Mouse (Mus musculus) limb, embryonic 15.5 days (tissue): ENCODE measurements around the gene Ncan. TPM values are rescaled to one million over a fixed set of nuclear protein-coding genes. Genes with fewer than 3 reads are reported as not detected.

Experiments used
- ATAC-seq: fragments of 200-750 bp; cut with Nextera tagmentation; 2 replicates; pipeline ENCODE4 v1.8.0; 2017; ENCODE audit warnings: low read depth, moderate TSS enrichment; ENCODE audit not compliant: insufficient number of reproducible peaks, low FRiP score, low TSS enrichment
- H3K27ac ChIP-seq: fragments of 300-500 bp; sonication (generic); 2 replicates; pipeline ENCODE4 v1.5.1; 2015; ENCODE audit warnings: moderate library complexity, mild to moderate bottlenecking, inconsistent platforms
- H3K27me3 ChIP-seq: fragments of 300-500 bp; sonication (generic); 2 replicates; pipeline ENCODE4 v1.6.1; 2015; ENCODE audit warnings: inconsistent platforms
- H3K36me3 ChIP-seq: fragments of 300-500 bp; sonication (generic); 2 replicates; pipeline ENCODE4 v1.6.1; 2015; ENCODE audit warnings: inconsistent platforms
- H3K4me1 ChIP-seq: fragments of 300-500 bp; sonication (generic); 2 replicates; pipeline ENCODE4 v1.6.1; 2015; ENCODE audit warnings: inconsistent platforms
- H3K4me2 ChIP-seq: fragments of 300-500 bp; sonication (generic); 2 replicates; pipeline ENCODE4 v1.6.1; 2015; ENCODE audit warnings: mild to moderate bottlenecking, inconsistent platforms
- H3K4me3 ChIP-seq: fragments of 300-500 bp; sonication (generic); 2 replicates; pipeline ENCODE4 v1.5.1; 2015; ENCODE audit warnings: mild to moderate bottlenecking, inconsistent platforms
- H3K9ac ChIP-seq: fragments of 300-500 bp; sonication (generic); 2 replicates; pipeline ENCODE4 v1.6.1; 2015; ENCODE audit warnings: inconsistent platforms
- H3K9me3 ChIP-seq: fragments of 300-500 bp; sonication (generic); 2 replicates; pipeline ENCODE4 v1.6.1; 2016; ENCODE audit warnings: inconsistent platforms
- WGBS: fragments of 180-500 bp; shearing (Covaris S2); methylation state at CpG from one replicate; pipeline ENCODE4 v1.1.7; 2015; 5-methylcytosine and 5-hydroxymethylcytosine counted together
- polyA plus RNA-seq: library from polyadenylated mRNA; unstranded; fragments of >200 nt; fragmentation: Nextera tagmentation; extraction: Ambion mirVana; gene quantifications from 2 replicates; pipeline ENCODE4 v1.2.1, GENCODE M21; 2015

Gene Ncan
- polyA plus RNA-seq, 1 experiment from 2014 or later: 0.50 TPM

DNA sequence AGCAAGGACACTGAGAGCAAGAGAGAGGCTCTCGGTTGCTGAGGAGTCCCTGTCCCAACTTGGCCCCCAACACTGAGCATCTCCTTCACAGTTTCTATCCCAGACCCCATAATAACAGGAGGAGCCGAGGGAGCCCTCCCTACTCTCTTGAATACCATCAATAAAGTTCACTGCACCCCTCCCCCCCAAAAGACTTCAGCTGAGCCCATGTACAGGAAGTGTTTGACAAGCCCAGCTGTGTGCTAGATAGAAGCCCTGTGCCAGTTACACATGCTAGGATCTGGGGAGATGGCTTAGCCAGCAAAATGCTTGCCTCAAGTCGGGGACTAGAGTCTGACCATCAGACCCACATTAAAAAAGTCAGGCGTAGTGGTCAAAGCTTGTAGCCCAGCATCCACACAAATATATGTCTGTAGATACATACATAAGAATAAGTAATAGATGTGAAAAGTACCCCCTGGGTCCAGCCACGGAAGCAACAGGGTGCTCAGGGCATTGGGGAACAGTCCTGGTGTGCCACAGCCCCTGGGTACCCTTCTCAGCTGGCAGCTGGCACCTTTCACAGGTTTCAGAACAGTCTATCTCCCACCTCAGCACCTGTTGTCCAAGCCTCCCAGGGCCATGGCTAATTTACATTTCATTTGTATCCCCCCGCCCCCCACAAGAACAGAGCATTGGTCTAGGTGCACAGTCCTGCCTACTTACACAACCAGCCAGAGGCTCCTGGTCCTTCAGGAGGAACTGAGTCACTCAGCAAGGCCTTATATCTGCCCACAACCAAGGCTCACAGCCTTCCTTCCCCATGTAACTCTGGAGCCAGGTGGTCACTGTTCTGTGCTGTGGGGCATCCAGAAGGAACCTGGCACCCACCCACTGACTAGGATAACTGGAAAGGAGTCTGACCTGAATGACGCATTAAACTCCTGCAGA is 27.3 kb upstream of the Ncan start:
- 89% methylated on average over 7 of the region's 7 CpGs for WGBS
- Histone ChIP-seq H3K36me3 (peaks cover 44% of the 10 kb centered on the region), H3K27me3 (no peaks in the 10 kb centered on the region; the same call in 1 of the 2 replicates), H3K4me3 (no peak overlapping the region), H3K9ac (no peak overlapping the region), H3K4me2 (no peak overlapping the region), H3K9me3 (no peaks in the 10 kb centered on the region), H3K4me1 (peaks cover 13% of the 10 kb centered on the region), H3K27ac (no peak overlapping the region)
- no peak for ATAC-seq

DNA sequence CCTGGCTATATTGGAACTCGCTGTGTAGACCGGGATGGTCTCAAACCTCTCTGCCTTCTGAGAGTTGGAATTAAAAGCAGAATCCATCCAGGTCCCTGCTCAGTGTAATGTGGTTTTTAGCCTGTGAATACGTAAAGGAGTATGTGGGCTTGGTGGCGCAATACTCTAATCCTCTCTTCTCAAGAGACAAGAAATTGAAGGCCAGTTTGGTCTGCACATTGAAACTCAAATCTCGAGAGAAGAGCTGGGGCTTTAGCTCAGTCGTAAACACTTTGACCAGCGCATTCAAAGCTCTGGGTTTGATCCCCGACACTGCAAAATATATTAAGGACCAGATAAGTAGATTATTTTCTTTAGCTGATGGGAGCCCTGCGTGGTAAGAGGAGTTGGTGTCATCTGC is 19.3 kb upstream of the Ncan start:
- H3K27ac ChIP-seq: peak overlapping the region; percentile 91
- peak overlapping the region; percentile 65 for H3K4me2 ChIP-seq
- WGBS: 7% methylated on average over 9 of the region's 9 CpGs
- peak overlapping the region; percentile 86 for H3K4me3 ChIP-seq
- peaks cover 21% of the 10 kb centered on the region for H3K4me1 ChIP-seq
- no peak for ATAC-seq
- H3K27me3 ChIP-seq: no peaks in the 10 kb centered on the region
- H3K36me3 ChIP-seq: peaks cover 41% of the 10 kb centered on the region
- no peaks in the 10 kb centered on the region for H3K9me3 ChIP-seq
- H3K9ac ChIP-seq: peak overlapping the region; percentile 80

DNA sequence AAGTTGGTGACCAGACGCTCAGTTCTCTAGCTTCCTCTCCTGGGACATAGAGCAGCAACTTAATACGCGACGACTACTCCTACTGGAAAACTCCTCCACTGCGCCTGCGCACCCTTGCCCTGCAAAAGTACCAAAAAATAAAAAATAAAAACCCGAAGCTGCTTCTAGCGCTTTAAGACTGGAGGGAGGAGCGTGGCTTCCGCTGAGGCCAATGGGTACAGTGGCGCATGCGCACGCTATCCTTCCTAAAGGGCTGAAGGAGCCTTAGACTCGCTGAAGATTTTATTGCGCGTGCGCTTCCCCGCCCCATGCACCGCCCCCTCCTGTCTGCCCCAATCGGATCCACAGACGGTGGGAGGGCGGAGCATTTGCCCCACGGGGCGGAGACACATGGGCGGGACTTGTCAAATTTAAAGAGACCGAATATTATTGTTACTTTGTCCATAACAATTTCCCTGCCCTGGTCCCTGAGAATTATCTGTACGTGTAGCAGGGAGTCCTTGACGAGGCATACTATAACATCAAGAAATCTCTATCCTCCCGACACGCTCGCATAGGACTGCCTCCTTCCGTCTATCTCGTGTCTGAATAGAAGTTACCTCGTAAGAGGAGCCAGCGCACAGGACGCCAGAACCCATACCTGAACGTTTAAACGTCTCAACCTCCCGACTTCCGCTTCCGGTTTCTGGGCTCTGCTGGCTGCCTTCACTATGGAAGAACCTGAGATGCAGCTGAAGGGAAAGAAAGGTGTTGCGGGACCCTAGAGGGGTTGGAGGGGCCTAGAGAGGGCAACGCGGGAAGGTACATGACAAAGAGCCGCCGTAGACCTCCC is 18.6 kb upstream of the Ncan start, which contains the start of the genes Rfxank, Borcs8 and Mef2b:
Gene Rfxank, minus strand, starts transcription at position 129 of the 832 bp plus-strand sequence.
Gene Borcs8, plus strand, starts transcription at position 474 of the 832 bp plus-strand sequence.
Gene Mef2b, plus strand, starts transcription at position 686 of the 832 bp plus-strand sequence.
- Histone ChIP-seq H3K4me1 (peaks cover 21% of the 10 kb centered on the region), H3K36me3 (peaks cover 41% of the 10 kb centered on the region), H3K4me2 (peak within 1 kb of the TSS; percentile 65), H3K27me3 (no peaks in the 10 kb centered on the region), H3K9ac (peak within 1 kb of the TSS; percentile 80), H3K9me3 (no peaks in the 10 kb centered on the region), H3K27ac (peak within 1 kb of the TSS; percentile 91), H3K4me3 (peak within 1 kb of the TSS; percentile 86)
- ATAC-seq: peak; percentile 97
- WGBS: under 1% methylated on average over 46 of the region's 46 CpGs

DNA sequence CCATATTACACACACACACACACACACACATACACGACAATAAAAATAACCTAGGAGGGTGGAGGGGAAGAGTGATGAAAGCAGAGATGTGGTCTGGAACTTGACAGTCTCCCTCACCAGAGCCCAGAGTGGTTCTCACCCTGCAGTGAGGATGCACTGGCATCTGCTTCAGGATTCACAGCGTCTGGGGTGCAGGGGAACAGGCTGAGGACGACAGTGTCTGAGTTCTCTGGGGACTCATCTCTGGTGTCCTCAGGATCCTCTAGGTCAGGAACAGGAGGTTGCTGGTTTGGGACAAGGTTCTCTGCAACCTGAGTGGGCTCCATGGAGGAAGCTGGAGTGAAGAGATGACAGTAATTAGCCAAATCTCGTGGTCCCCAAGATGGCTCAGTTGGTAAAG is 17.2 kb upstream of the Ncan start:
- Histone ChIP-seq H3K27me3 (no peaks in the 10 kb centered on the region), H3K36me3 (peaks cover 44% of the 10 kb centered on the region), H3K4me3 (peak overlapping the region; percentile 86), H3K4me1 (peaks cover 24% of the 10 kb centered on the region), H3K27ac (no peak overlapping the region), H3K9me3 (no peaks in the 10 kb centered on the region), H3K4me2 (peak overlapping the region; percentile 57), H3K9ac (no peak overlapping the region)
- no peak for ATAC-seq
- WGBS: 72% methylated on average over 4 of the region's 4 CpGs

DNA sequence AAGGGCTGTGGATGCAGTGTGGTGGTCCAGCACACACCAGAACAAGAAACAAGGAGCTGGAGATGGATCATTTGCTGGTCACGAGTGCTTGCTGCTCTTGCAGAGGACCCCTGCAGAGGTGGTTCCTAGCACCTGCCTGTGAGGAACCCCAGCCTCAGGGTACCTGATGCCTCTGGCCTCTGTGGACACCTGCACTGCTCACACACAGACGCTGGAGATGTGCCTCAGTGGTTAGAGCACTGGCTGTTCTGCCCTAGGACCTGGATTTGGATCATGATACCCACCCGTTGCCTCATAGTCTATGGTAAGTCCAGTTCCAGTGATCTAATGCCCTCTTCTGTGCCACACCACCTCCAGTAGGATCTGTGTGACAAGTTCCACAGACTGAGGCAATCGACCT is 15.9 kb upstream of the Ncan start:
- 80% methylated on average over 4 of the region's 4 CpGs for WGBS
- no peak for ATAC-seq
- no peaks in the 10 kb centered on the region for H3K27me3 ChIP-seq
- H3K4me3 ChIP-seq: no peak overlapping the region
- H3K9me3 ChIP-seq: no peaks in the 10 kb centered on the region
- H3K9ac ChIP-seq: no peak overlapping the region
- H3K4me2 ChIP-seq: no peak overlapping the region
- peaks cover 30% of the 10 kb centered on the region for H3K4me1 ChIP-seq
- peaks cover 46% of the 10 kb centered on the region for H3K36me3 ChIP-seq
- H3K27ac ChIP-seq: no peak overlapping the region

DNA sequence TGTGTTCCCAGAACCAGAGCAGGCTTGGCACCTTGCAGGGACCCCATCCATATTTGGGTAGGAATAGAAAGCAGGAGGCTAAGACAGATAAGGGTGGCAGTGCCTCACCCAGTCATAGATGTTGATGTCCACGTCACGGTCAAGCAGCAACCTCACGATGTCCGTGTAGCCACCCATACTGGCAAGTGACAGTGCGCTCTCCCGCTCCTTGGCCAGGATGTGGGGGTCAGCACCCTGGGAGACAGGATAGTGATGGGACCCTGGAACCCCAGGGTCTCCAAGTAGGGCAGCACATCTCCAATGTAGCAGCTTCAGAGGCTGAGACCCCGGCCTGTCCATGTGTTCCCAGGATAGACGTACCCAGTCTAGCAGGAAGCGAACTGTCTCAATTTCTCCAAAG is 14.3 kb upstream of the Ncan start:
- Histone ChIP-seq H3K4me3 (no peak overlapping the region), H3K27ac (no peak overlapping the region), H3K9me3 (no peaks in the 10 kb centered on the region), H3K36me3 (peaks cover 46% of the 10 kb centered on the region), H3K27me3 (no peaks in the 10 kb centered on the region), H3K4me1 (peaks cover 26% of the 10 kb centered on the region), H3K9ac (no peak overlapping the region), H3K4me2 (no peak overlapping the region)
- WGBS: 91% methylated on average over 9 of the region's 9 CpGs
- ATAC-seq: no peak

DNA sequence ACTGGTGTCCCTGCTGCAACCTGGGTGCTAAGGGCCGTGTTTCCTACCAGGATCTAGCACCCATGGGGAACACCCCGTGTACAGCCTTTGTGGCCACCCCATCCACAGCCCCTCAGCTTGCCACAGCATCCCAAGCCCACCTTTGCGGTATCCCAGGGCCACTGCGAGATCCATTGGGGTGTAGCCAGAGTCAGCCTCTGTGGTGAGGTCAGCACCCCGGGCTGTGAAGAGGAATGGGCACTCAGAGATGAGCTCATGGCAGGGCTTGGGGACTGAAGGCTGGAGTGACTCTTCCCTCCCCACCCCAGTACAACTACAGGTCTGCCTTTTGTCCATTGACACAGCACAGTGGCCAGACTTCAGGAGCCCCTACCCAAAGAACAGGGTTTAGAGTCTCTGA is 13.4 kb upstream of the Ncan start:
- Histone ChIP-seq H3K4me3 (no peak overlapping the region), H3K36me3 (peaks cover 46% of the 10 kb centered on the region), H3K4me1 (peaks cover 25% of the 10 kb centered on the region), H3K27ac (no peak overlapping the region), H3K4me2 (no peak overlapping the region), H3K27me3 (no peaks in the 10 kb centered on the region), H3K9me3 (no peaks in the 10 kb centered on the region), H3K9ac (no peak overlapping the region)
- WGBS: 91% methylated on average over 5 of the region's 5 CpGs
- no peak for ATAC-seq

DNA sequence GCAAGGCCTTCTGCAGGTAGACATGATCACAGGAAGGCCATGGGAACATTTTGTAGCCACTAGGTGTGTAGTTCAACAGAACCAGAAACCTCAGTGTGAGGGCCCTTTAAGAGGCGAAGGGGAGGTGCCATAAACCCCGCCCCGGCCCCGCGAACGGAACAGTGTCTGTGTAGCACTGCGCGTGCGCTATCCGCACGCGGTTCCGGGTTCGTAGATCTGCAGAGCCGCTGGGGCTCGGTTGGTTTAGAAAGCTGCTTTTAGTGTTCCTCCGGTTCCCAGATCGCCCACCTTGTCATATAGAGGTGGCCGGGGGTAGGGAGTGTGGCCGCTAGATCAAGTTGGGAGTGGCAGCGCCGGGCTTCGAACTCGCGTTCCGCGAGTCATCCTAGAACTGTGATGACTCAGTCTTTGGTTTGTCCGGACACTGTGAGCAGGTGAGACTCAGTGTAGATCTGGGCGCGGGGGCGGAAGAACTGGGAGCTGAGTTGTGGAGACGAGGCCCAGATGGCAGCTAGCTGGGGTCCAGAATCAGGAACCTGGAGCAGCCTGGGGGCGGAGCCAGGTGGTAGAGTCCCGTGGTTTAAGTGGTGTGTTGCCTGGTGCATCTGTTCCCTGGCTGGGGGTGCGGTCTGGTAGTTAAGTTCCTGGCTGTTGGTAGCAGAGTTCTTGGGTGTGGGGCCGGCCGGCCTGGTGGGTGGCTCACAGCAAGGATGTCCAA is 10.7 kb upstream of the Ncan start, which contains the start of gene Nr2c2ap:
Gene Nr2c2ap, plus strand, starts transcription at position 168 of the 718 bp plus-strand sequence.
- WGBS: 3% methylated on average over 37 of the region's 37 CpGs
- H3K9me3 ChIP-seq: no peaks in the 10 kb centered on the region
- peak within 1 kb of the TSS; percentile 78 for H3K4me3 ChIP-seq
- peaks cover 22% of the 10 kb centered on the region for H3K4me1 ChIP-seq
- peak; percentile 69; the same call in 1 of the 2 replicates for ATAC-seq
- H3K36me3 ChIP-seq: peaks cover 41% of the 10 kb centered on the region
- H3K27me3 ChIP-seq: no peaks in the 10 kb centered on the region
- peak within 1 kb of the TSS; percentile 62 for H3K9ac ChIP-seq
- peak within 1 kb of the TSS; percentile 76 for H3K4me2 ChIP-seq
- 0 out of 2 replicates have a peak within 1 kb of the TSS, but pooled peaks have one; percentile 43 for H3K27ac ChIP-seq

DNA sequence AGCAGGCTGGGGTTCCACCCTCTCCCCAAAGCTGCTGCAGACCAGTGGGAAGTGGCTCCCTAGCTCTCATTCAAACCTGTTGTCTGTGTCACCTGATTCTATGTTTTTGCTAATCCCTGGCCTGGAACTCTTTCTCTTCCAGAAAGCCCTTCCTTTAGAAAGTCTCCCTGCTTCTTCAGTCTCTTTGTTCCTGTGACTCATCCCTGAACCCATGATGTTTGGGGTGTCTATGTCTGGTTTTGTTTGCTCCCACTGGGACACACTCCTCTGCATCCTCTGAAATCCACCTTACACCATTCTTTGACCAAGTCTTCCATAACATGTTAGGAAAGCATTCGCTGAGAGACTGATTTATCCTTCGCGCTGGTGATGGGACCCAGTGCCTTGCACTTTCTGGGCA is 9.4 kb upstream of the Ncan start:
- Histone ChIP-seq H3K36me3 (peaks cover 29% of the 10 kb centered on the region), H3K9ac (no peak overlapping the region), H3K4me2 (no peak overlapping the region), H3K4me1 (peaks cover 22% of the 10 kb centered on the region), H3K4me3 (no peak overlapping the region), H3K27ac (0 out of 2 replicates have a peak overlapping the region, but pooled peaks have one; percentile 38), H3K27me3 (no peaks in the 10 kb centered on the region), H3K9me3 (no peaks in the 10 kb centered on the region)
- 84% methylated on average over 3 of the region's 3 CpGs for WGBS
- no peak for ATAC-seq

DNA sequence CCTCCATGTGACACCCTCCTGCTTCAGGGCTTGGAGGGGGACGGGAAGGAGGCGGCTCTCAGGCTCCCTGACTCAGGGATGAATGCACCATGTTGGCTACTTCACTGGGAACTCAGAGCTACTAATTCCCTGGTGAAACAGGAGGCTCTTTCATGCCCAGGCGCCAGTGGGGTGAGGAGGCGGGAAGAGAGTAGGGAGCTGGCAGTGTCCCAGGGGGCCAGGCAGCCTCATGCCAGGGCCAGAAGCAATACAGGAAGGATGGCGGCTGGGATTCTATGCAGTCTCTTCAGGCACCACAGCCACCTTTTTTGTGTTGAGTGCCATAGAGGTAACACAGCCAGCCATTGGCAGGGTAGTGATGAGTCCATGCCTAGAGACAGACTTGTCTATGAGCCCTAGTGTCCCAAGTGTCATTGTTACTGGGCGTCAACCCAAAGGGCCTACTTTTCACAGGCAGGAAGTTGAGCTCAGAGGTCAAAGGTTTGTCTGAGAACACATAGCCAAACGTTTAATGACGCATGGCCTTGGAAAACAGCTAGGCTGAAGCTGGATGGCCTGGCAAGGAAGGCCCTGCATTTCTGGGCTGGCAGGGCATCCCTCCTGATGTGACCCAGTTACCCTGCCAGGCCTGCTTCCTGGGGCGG is 8.8 kb upstream of the Ncan start:
- no peak overlapping the region for H3K4me2 ChIP-seq
- H3K27ac ChIP-seq: peak overlapping the region; percentile 38; the same call in 1 of the 2 replicates
- H3K27me3 ChIP-seq: no peaks in the 10 kb centered on the region
- WGBS: 64% methylated on average over 9 of the region's 9 CpGs
- H3K9ac ChIP-seq: no peak overlapping the region
- H3K36me3 ChIP-seq: peaks cover 22% of the 10 kb centered on the region
- peaks cover 22% of the 10 kb centered on the region for H3K4me1 ChIP-seq
- H3K9me3 ChIP-seq: no peaks in the 10 kb centered on the region
- no peak for ATAC-seq
- H3K4me3 ChIP-seq: no peak overlapping the region

DNA sequence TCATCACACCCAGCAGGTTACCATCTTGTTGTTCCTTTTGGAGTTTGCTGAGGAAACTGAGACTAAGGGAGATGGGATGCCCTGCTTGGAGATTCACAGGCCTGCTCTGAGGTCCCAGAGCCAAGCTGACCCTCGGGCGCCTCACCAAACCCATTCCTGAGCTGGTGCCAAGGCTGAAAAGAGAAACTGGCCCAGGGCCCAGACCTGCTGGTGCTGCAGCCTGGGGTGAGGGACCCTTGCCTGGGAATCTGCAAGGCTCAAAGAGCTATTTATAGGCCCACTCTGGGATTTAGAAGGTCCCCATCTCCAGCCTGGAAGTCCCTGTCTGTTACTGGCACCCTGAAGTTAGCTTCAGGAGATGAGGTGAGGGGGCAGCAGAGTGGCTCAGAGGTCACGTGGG is 7.8 kb upstream of the Ncan start:
- H3K27ac ChIP-seq: no peak overlapping the region
- H3K9me3 ChIP-seq: no peaks in the 10 kb centered on the region
- H3K4me3 ChIP-seq: no peak overlapping the region
- no peak for ATAC-seq
- peaks cover 22% of the 10 kb centered on the region for H3K4me1 ChIP-seq
- H3K36me3 ChIP-seq: peaks cover 13% of the 10 kb centered on the region
- H3K27me3 ChIP-seq: no peaks in the 10 kb centered on the region
- 72% methylated on average over 3 of the region's 3 CpGs for WGBS
- H3K9ac ChIP-seq: 0 out of 2 replicates have a peak overlapping the region, but pooled peaks have one; percentile 8
- H3K4me2 ChIP-seq: no peak overlapping the region
